Mouse (Mus musculus): ENCODE measurements around the gene Nudt1.
"Not testable (repeated sequence)": the region's sequence is repeated elsewhere in the genome, so short reads cannot be mapped to it uniquely, and the experiment has no call there.

The Nudt1 gene

GRCm38 (mm10) chr5:140342880-140343279 lies 21.4 kb downstream of the Nudt1 start:
- DNase-seq (ENCODE audit: low spot score in 2 of 2) = no peak

- DNase-seq (ENCODE audit: low spot score in 2 of 2) = no peak
Observed at GRCm38 (mm10) chr5:140345244-140345643, 23.8 kb downstream of the Nudt1 start.

DNA sequence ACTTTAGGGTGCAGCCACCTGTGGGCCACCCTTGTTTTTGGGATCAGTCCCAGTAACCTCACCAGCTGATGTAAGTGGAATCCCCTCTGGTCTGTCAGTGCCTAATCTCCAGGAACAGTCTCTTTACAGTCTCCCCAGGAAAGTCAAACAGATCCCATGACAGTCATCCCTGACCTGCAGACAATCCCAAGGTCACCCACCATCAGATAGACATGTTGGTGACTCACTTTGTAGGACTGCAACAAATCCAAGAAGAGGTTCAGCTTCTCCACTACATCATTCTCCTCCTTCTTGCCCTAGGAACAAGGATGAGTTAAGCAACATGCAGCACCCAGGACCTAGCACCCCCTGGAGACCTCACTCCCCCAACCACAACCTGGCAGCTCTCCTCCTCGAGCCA lies 24.6 kb downstream of the Nudt1 start:
- no peak for DNase-seq (ENCODE audit: low spot score in 2 of 2)

DNA sequence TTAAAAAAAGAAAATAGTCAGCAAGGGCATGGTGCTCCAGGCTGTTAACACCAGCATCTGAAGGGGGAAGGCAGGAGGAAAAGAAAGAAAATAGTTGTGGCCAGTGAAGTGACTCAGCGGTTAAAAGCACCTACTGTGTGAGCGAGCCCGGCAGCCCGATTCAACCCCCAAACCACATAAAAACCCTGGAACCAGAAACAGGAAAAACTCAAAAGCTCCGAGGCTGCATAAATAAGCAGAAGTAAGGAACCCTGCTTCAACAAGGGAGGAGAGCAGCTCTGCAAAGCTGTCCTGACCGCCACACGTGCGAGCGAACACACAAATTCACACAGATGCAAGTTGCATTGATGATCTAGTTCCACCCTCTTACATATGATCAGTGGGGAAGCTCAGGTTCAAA lies 28.4 kb downstream of the Nudt1 start:
- DNase-seq (ENCODE audit: low spot score in 2 of 2) = no peak

DNA sequence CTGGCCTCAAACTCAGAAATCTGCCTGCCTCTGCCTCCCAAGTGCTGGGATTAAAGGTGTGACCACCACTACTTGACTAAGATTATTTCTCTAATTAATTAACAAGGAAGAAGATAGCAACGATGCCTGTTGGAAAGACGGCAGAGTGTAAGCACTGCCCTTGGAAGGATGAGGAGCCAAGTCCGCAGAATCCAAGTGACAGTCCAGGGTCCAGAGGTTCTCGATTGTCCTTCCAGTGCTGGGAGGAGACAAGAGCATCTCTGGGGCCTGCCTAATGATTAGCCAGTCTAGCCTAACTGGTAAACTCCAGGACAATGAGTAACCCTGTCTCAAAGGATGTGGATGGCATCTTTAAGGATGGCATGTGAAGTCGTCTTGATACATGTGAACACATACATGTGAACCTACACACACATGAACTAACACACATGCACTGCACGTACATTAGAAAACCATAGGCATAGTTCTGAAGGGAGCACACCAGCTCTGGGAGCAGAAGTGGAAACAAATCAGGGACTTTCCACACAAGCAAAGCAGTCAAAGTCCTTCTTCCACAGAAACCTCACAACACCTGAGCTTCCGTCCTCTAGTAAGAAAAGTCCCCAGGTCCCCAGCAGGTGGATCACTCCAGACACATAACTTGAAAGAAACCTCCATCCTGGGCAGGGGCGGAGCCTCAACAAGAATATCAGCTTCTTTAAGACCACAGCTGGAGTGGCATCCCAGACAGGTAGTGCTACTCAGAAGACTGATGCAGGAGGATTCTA lies 29.5 kb downstream of the Nudt1 start:
- DNase-seq (ENCODE audit: low spot score in 2 of 2) = no peak

- no peak for DNase-seq (ENCODE audit: low spot score in 2 of 2)
Observed at GRCm38 (mm10) chr5:140352352-140352751, 30.9 kb downstream of the Nudt1 start.

- no peak for DNase-seq (ENCODE audit: low spot score in 2 of 2)
Observed at GRCm38 (mm10) chr5:140355934-140356333, 34.5 kb downstream of the Nudt1 start.

DNA sequence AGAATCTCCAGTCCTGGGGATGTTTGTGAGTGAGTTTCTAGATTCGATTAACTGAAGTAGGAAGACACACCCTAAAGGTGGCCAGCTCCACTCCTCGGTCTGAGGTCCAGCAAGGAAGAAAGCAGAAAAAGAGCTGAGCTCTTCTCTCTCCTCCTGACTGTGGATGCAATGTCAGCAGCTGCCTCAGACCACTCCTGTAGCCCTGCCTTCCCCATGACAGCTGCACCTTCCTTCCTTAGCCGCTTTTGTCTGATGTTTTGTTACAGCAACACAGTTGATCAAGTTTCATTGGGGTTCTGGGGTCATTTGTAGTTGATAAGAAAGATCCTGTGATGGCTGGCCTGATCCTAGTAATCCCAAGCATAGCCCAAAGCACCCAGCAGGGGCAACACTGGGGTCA lies 36.0 kb downstream of the Nudt1 start:
- no peak for DNase-seq (ENCODE audit: low spot score in 2 of 2)

DNA sequence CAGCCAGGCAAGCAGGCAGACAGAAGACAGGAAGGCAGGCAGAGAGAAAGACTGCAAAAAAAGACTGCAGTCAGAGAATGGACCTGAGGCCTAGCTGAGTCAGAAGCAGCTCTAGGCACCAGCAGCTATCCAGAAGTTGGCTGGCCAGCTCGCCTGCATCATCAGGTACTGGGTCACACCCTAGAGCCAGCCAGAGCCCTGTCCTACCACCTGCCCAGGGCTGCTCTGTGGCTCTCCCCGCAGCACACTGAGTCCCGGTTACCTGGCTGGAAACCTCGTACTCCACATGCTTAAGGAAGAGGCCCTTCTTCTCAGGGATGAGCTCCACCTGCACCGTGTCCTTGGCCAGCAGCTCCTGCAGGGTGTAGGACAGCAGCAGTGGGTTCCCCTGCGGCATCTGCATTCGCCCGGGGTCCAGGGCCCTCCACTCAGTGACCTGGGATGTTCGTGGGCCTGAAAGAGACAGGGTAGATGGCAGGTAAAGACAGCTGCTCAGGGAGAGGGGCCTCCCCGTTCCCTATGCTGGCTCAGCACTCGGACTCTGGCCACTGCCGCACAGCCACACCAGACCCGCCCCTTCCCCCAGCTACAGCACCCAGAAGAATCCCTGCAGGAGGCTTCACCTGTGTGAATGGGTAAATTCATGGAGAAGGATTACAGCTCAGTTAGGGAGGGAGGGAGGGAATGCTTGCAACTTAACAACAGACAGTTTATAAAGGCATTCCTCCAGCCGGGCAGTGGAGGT lies 38.6 kb downstream of the Nudt1 start:
- DNase-seq (ENCODE audit: low spot score in 2 of 2) = no peak

GRCm38 (mm10) chr5:140364415-140364814 lies 43.0 kb downstream of the Nudt1 start:
- no peak for DNase-seq (ENCODE audit: low spot score in 2 of 2)

- not testable (repeated sequence) for DNase-seq (ENCODE audit: low spot score in 2 of 2)
Observed at GRCm38 (mm10) chr5:140368126-140368525, 46.7 kb downstream of the Nudt1 start.

- DNase-seq (ENCODE audit: low spot score in 2 of 2) = no peak
Observed at GRCm38 (mm10) chr5:140368926-140369325, 47.5 kb downstream of the Nudt1 start.

DNA sequence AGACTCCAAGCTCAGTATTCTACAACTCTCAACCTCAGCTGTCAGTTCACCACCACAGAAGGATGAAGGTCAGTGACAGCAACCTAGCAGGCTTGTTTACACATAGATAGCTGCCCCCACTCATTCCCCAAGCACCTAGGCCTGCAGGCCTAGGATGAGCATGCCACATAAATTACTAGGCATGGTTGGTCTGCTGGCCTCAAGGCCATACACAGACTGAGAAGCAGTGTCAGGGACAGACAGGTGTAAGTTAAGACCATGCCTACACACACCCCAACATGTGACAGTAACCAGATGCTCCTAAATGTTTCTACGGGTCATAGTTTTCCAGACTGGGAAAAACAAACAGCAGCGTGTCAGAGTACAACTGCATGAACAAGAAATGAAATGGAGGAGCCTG lies 48.0 kb downstream of the Nudt1 start:
- no peak for DNase-seq (ENCODE audit: low spot score in 2 of 2)

- no peak for DNase-seq (ENCODE audit: low spot score in 2 of 2)
Observed at GRCm38 (mm10) chr5:140370446-140371254, 49.2 kb downstream of the Nudt1 start.

DNA sequence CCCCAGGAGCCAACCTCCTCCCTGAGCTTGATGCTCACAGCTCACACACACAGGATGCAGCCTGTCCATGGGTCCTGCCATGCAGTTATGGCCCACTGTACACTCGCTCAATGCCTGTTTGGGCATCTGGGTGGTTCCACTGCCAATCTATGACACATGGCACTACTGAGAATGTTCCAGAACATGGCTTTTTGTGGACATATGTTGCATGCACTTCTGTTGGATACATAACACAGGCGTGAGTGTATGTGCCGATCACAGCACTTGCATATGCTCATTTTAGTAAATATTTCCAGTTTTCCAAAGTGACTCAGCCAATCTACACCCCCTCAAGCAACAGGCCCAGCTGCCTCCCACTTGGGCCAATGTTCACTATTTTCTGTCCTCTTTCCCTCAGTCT lies 50.2 kb downstream of the Nudt1 start:
- no peak for DNase-seq (ENCODE audit: low spot score in 2 of 2)

DNA sequence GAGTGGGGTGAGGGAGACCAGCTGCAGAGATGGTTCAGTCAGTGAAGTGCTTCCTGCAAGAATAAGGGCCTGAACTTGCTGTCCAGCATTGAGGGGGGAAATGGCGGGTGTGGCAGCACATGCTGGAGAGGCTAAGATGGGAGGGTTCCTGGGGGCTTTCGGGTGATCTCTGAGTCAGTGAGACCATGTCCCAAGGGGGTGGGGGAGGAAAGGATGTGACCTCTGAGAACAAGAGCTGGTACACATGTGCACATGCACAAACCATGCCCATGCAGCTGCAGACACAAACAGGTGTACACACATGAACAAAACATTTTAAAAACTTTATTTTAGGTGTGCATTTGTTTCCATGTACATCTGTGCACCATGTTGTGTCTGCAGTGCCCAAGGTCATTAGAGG lies 52.3 kb downstream of the Nudt1 start:
- no peak for DNase-seq (ENCODE audit: low spot score in 2 of 2)

DNA sequence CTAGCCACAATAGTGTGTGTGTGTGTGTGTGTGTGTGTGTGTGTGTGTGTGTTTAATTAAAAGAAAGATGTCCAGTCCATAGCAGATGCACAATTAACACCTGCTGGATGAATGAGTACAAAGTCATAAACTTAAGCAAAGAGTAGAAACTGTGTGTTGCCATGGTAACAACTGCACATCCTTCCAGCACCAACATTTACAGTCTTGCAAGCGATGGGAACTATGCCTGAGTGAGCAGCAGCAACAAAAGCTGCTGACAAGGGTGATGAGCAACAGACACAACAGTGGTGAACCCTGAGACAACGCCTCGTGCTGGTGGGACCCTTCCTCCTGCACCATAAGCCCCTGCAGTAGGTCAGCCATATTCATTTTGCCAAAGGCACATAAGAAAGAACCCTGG lies 52.8 kb downstream of the Nudt1 start:
- DNase-seq (ENCODE audit: low spot score in 2 of 2) = no peak

- no peak for DNase-seq (ENCODE audit: low spot score in 2 of 2)
Observed at GRCm38 (mm10) chr5:140375249-140375829, 53.9 kb downstream of the Nudt1 start.

DNA sequence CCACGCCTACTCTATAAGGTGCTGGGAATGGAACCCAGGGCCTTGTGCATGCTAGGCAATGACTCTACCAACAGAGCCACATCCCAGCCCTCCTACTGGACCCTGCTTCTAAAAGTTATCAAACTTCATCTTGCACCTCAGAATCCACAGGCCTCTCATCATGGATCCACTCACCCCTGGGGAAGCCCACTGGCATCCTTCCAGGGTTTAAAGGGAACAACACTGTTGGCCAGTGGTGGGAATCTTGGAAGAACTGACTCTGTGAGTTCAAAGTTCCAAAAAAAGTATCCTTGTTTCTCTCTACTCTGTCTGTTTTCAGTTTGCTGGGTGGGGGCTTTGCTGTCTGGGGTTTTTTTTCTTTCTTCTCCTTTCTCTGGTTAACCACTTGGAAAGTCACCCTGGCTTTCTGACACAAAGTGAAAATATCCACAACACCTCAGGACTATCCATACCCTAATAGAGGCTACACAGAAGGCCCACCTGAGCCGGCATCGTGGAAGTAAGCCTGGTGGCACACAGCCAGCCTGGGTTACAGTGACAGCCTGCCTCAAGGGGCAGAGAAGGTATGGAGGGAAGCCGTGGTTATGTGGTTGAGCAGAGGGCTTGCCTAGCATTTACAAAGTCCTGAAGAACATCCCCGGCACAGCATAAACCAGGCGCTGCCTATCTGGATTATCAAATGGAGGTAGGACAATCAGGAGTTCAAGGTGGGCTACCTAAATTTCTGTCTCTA lies 56.8 kb downstream of the Nudt1 start:
- DNase-seq (ENCODE audit: low spot score in 2 of 2) = no peak

DNA sequence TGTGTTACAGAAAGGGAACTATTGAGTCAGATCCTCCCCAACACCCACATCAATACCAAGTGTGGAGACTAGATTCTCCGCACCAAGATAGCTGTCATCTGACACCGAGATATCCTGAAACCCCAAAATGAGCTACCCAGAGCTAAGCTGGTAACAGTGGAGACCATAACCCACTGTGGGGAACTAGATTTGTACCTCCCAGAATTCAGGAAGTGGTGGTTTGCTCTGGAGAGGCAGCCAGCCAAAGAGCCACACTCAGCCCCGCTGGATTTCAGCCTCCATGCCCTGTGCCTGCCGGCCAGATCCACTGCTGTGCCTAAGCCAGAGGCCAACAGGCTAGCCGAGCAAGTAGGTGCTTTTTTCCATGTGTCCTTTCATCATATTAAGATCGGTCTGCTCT lies 57.8 kb downstream of the Nudt1 start:
- no peak for DNase-seq (ENCODE audit: low spot score in 2 of 2)

DNA sequence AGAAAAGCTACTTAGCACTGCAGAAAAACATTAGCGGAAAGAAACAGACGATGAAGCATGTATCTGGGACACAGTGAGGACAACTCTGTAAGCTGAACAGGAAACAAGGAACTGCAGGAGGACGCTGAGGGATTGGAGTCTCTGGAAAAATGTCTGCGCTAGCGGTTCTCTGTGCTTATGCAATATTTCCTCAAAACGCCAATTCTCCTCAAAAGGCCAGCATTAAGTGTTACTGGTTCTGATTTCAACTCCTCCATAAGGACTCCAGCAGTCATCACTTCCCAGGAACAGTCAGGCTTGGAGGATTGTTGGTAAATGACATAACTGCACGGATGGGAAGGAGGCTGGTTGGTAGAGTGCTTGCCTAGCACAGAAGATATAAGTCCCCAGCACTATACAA lies 59.7 kb downstream of the Nudt1 start:
- DNase-seq (ENCODE audit: low spot score in 2 of 2) = no peak
